In genomic region chr4:119931923-119932322, GRCm38 (mm10) we compare ENCODE assay signal across 10 mouse cellular contexts.
DNase-seq lines count a peak whose midpoint lies in the region; ATAC-seq and TF ChIP-seq lines count a peak whose summit lies in the region.
"Had no signal": no experiment of that assay in that cellular context is flagged by ENCODE, and none has a peak within 500 bp of the region (broad histone marks: within the 10 kb centered on the region; RNA-seq: fewer than 3 reads in every experiment).

No protein-coding gene starts in this region.

- H3K9me3 ChIP-seq in kidney, embryonic 15.5 days (replicated peaks) = no peaks in the 10 kb centered on the region
- no peaks in the 10 kb centered on the region for H3K9me3 ChIP-seq in hindbrain, embryonic 11.5 days (ENCODE audit: control insufficient read depth, low read length)
- no peaks in the 10 kb centered on the region for H3K9me3 ChIP-seq in midbrain, postnatal 0 days (ENCODE audit: low read length)
- H3K9me3 ChIP-seq in intestine, embryonic 16.5 days (ENCODE audit: control insufficient read depth, low read length) = no peaks in the 10 kb centered on the region

- H3K27me3 ChIP-seq in kidney, embryonic 15.5 days = no peaks in the 10 kb centered on the region
- no peaks in the 10 kb centered on the region for H3K27me3 ChIP-seq in hindbrain, embryonic 11.5 days (ENCODE audit: control insufficient read depth, insufficient read depth, low read length)
- no peaks in the 10 kb centered on the region for H3K27me3 ChIP-seq in midbrain, postnatal 0 days (ENCODE audit: insufficient read depth, low read length)
- no peaks in the 10 kb centered on the region for H3K27me3 ChIP-seq in intestine, embryonic 16.5 days (replicated peaks; ENCODE audit: control insufficient read depth, insufficient read depth, low read length)

- no peak overlapping the region for H3K9ac ChIP-seq in kidney, embryonic 15.5 days
- H3K9ac ChIP-seq in hindbrain, embryonic 11.5 days (ENCODE audit: low read depth, low read length) = no peak overlapping the region
- H3K9ac ChIP-seq in midbrain, postnatal 0 days (replicated peaks; ENCODE audit: low read length, poor library complexity, severe bottlenecking) = no peak overlapping the region
- no peak overlapping the region for H3K9ac ChIP-seq in intestine, embryonic 16.5 days (ENCODE audit: low read depth, low read length)
- H3K9ac ChIP-seq: liver, postnatal 0 days had no signal

- no peak overlapping the region for H3K27ac ChIP-seq in kidney, embryonic 15.5 days
- 0 out of 2 replicates have a peak overlapping the region, but pooled peaks have one; percentile 24 for H3K27ac ChIP-seq in hindbrain, embryonic 11.5 days (ENCODE audit: low read depth, low read length)
- H3K27ac ChIP-seq in midbrain, postnatal 0 days (ENCODE audit: low read depth, low read length) = peak overlapping the region; percentile 38; the same call in 1 of the 2 replicates
- H3K27ac ChIP-seq in intestine, embryonic 16.5 days (ENCODE audit: low read length) = no peak overlapping the region

- intact Hi-C loops in heart, postnatal 10 days (cut with DNase I) = no loop called here

- H3K4me2 ChIP-seq in kidney, embryonic 15.5 days = no peak overlapping the region
- no peak overlapping the region for H3K4me2 ChIP-seq in hindbrain, embryonic 11.5 days (replicated peaks; ENCODE audit: low read depth, low read length)
- no peak overlapping the region for H3K4me2 ChIP-seq in midbrain, postnatal 0 days (ENCODE audit: low read depth, low read length, poor library complexity, severe bottlenecking)
- H3K4me2 ChIP-seq in intestine, embryonic 16.5 days (ENCODE audit: low read depth, low read length) = no peak overlapping the region

- H3K4me3 ChIP-seq in kidney, embryonic 15.5 days (replicated peaks) = no peak overlapping the region
- no peak overlapping the region for H3K4me3 ChIP-seq in hindbrain, embryonic 11.5 days (ENCODE audit: low read depth, low read length)
- no peak overlapping the region for H3K4me3 ChIP-seq in midbrain, postnatal 0 days (ENCODE audit: low read depth, low read length)
- no peak overlapping the region for H3K4me3 ChIP-seq in intestine, embryonic 16.5 days (ENCODE audit: low read length)

- H3K4me1 ChIP-seq in kidney, embryonic 15.5 days = peaks cover 13% of the 10 kb centered on the region
- H3K4me1 ChIP-seq in hindbrain, embryonic 11.5 days (replicated peaks; ENCODE audit: control insufficient read depth, insufficient read depth, low read length) = no peaks in the 10 kb centered on the region; the same call in 1 of the 2 replicates
- H3K4me1 ChIP-seq in midbrain, postnatal 0 days (ENCODE audit: insufficient read depth, low read length) = peaks cover 13% of the 10 kb centered on the region
- H3K4me1 ChIP-seq in intestine, embryonic 16.5 days (ENCODE audit: control insufficient read depth, insufficient read depth, low read length) = no peaks in the 10 kb centered on the region

- no peak for ATAC-seq in kidney, embryonic 15.5 days (replicated peaks; ENCODE audit: low FRiP score)
- ATAC-seq in hindbrain, embryonic 11.5 days (ENCODE audit: low FRiP score) = peak; percentile 79
- peak; percentile 76; the same call in 1 of the 2 replicates for ATAC-seq in midbrain, postnatal 0 days (ENCODE audit: low FRiP score)
- no peak for ATAC-seq in intestine, embryonic 16.5 days
- ATAC-seq: liver, postnatal 0 days had no signal

- DNase-seq in kidney, adult 11 months = peak; percentile 27
- DNase-seq in cerebellum, postnatal 10 days = peak; percentile 85 to 91
- peak; percentile 57 for DNase-seq in hindbrain, embryonic 11.5 days (ENCODE audit: low spot score)
- DNase-seq in midbrain, postnatal 0 days (ENCODE audit: low spot score) = peak; percentile 80
- DNase-seq in heart, postnatal 4 days = no peak
- no peak for DNase-seq in heart, postnatal 10 days
- DNase-seq: liver, postnatal 0 days; spleen, adult 18-20 months had no signal

- TF ChIP-seq CTCF in midbrain, postnatal 0 days (IDR thresholded peaks at IDR 0.05) = no peak

- WGBS in kidney, embryonic 15.5 days = 45% methylated on average over 8 of the region's 8 CpGs
- 28% methylated on average over 8 of the region's 8 CpGs for WGBS in hindbrain, embryonic 11.5 days
- WGBS in midbrain, postnatal 0 days = 18% methylated on average over 8 of the region's 8 CpGs
- WGBS in intestine, embryonic 16.5 days = 49% methylated on average over 8 of the region's 8 CpGs

- H3K36me3 ChIP-seq in kidney, embryonic 15.5 days = no peaks in the 10 kb centered on the region
- no peaks in the 10 kb centered on the region for H3K36me3 ChIP-seq in hindbrain, embryonic 11.5 days (ENCODE audit: control insufficient read depth, insufficient read depth, low read length)
- no peaks in the 10 kb centered on the region for H3K36me3 ChIP-seq in midbrain, postnatal 0 days (ENCODE audit: insufficient read depth, low read length)
- no peaks in the 10 kb centered on the region for H3K36me3 ChIP-seq in intestine, embryonic 16.5 days (ENCODE audit: control insufficient read depth, insufficient read depth, low read length)

Comparison
In these comparisons a context has a peak if more than half of its experiments do, and no peak if none do; other contexts are left out.
1. DNase-seq: peak in kidney, adult 11 months (single experiment), cerebellum, postnatal 10 days (2 of 2), hindbrain, embryonic 11.5 days (single experiment) and midbrain, postnatal 0 days (single experiment); none in heart, postnatal 4 days (single experiment) and heart, postnatal 10 days (0 of 2).
2. ATAC-seq: peak in hindbrain, embryonic 11.5 days (single experiment) and midbrain, postnatal 0 days (single experiment); none in kidney, embryonic 15.5 days (single experiment) and intestine, embryonic 16.5 days (single experiment).
3. H3K27ac ChIP-seq: peak in hindbrain, embryonic 11.5 days (single experiment) and midbrain, postnatal 0 days (single experiment); none in kidney, embryonic 15.5 days (single experiment) and intestine, embryonic 16.5 days (single experiment).